Mouse (Mus musculus) intestine, embryonic 16.5 days (tissue): ENCODE measurements around the gene Tpp1. TPM values are rescaled to one million over a fixed set of nuclear protein-coding genes. Genes with fewer than 3 reads are reported as not detected.
A peak's percentile ranks its signal among the peaks of the same experiment; 100 is the strongest.

Experiments
- ATAC-seq: fragments of 200-750 bp; cut with Nextera tagmentation; 2 replicates; pipeline ENCODE4 v1.8.0; 2017; ENCODE audit warnings: moderate TSS enrichment, moderate library complexity
- H3K27ac ChIP-seq: fragments of 300-500 bp; sonication (generic); 2 replicates; pipeline ENCODE4 v1.5.1; 2014; ENCODE audit warnings: mild to moderate bottlenecking, low read length
- H3K27me3 ChIP-seq: fragments of 300-500 bp; sonication (generic); replicated peaks from 2 replicates; pipeline ENCODE4 v1.6.1; 2014; ENCODE audit warnings: low read length, control low read depth, mixed read lengths; ENCODE audit not compliant: control insufficient read depth, insufficient read depth
- H3K36me3 ChIP-seq: fragments of 300-500 bp; sonication (generic); 2 replicates; pipeline ENCODE4 v1.6.1; 2014; ENCODE audit warnings: low read length, control low read depth; ENCODE audit not compliant: control insufficient read depth, insufficient read depth
- H3K4me1 ChIP-seq: fragments of 300-500 bp; sonication (generic); 2 replicates; pipeline ENCODE4 v1.6.1; 2014; ENCODE audit warnings: low read length, control low read depth, mixed read lengths; ENCODE audit not compliant: control insufficient read depth, insufficient read depth
- H3K4me2 ChIP-seq: fragments of 300-500 bp; sonication (generic); 2 replicates; pipeline ENCODE4 v1.6.1; 2014; ENCODE audit warnings: low read depth, low read length, control low read depth
- H3K4me3 ChIP-seq: fragments of 300-500 bp; sonication (generic); 2 replicates; pipeline ENCODE4 v1.5.1; 2014; ENCODE audit warnings: mild to moderate bottlenecking, low read length
- H3K9ac ChIP-seq: fragments of 300-500 bp; sonication (generic); 2 replicates; pipeline ENCODE4 v1.6.1; 2014; ENCODE audit warnings: low read depth, low read length
- H3K9me3 ChIP-seq: fragments of 300-500 bp; sonication (generic); 2 replicates; pipeline ENCODE4 v1.6.1; 2016; ENCODE audit warnings: low read length, control low read depth; ENCODE audit not compliant: control insufficient read depth
- WGBS: fragments of 180-500 bp; shearing (Covaris S2); extraction: QIAGEN DNeasy Blood & Tissue Kit; methylation state at CpG from one replicate; pipeline ENCODE4 v1.1.7; 2014; 5-methylcytosine and 5-hydroxymethylcytosine counted together
- polyA plus RNA-seq: library from polyadenylated mRNA; unstranded; fragments of >200 nt; fragmentation: Nextera tagmentation; extraction: Ambion mirVana; gene quantifications from 2 replicates; pipeline ENCODE4 v1.2.1, GENCODE M21; 2015

Gene Tpp1
- polyA plus RNA-seq: 152 and 191 TPM in 2 replicates

DNA sequence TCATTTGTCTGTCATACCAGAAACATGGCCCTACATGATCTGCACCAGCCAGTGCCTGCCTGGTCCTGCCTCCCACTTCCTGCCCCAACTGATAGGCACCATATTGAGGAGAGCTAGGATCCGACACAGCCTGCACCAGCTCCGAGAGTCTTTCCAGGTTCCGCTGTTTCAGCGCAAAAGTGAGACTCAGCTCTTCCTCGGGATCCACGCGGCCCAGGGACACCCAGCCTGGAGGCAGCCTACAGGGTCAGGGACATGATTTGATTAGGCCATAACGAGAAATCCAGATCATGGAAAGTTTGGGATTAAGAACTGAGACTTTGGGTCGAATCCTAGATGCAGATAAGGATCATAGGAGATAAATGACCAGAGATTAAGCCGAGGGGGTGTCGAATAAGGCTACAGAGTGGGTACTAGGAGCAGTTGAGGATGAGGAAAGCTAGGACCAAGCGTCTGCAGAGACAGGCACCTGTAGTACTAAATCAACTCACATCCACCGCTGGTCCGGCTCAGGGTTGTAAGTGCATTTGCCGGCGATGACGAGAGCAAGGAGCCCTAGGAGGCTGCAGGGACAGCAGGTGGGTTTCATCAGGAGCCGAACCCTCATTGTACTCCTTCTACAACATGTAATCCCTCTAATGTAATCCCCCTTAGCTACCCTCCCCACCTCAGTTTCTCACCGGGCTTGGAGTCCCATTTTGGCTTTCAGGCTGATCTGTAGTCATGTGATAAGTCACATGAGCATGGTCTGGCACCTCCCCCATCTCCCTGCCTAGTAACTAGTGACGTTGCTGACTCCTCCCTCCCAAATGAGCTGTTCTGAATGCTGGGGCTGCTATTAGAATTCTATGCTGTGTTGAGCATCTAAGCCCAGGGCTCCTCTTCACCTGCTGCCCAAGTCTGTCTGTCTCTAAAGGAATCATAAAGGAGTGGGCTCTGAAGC is at the start of gene Tpp1:
Tpp1 (minus strand) TSS at position 745 of the 943 bp plus-strand sequence.
- Histone ChIP-seq H3K9ac (peak within 1 kb of the TSS; percentile 80), H3K4me1 (peaks cover 12% of the 10 kb centered on the region), H3K36me3 (peaks cover 8% of the 10 kb centered on the region), H3K4me3 (peak within 1 kb of the TSS; percentile 68), H3K9me3 (no peaks in the 10 kb centered on the region), H3K27ac (peak within 1 kb of the TSS; percentile 30; the same call in 1 of the 2 replicates), H3K27me3 (no peaks in the 10 kb centered on the region), H3K4me2 (peak within 1 kb of the TSS; percentile 76)
- peak; percentile 92 for ATAC-seq
- 15% methylated on average over 20 of the region's 20 CpGs for whole genome bisulfite sequencing

DNA sequence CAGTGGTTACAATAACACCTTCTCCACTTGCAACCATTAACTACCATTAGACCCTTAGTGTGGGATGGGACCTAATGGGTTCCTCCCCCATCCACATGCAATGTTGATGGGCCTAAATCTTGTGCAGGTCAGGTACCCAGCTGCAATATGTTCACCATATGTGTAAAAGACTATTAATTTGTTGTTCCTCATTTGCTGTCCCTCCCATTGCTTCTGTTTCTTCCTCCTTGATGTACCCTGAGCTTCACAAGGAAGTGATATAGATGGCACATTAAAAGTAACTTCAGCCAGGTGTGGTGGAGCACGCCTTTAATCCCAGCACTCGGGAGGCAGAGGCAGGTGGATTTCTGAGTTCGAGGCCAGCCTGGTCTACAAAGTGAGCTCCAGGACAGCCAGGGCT is 44.9 kb upstream of the Tpp1 start:
- 85% methylated on average over 3 of the region's 3 CpGs for WGBS

DNA sequence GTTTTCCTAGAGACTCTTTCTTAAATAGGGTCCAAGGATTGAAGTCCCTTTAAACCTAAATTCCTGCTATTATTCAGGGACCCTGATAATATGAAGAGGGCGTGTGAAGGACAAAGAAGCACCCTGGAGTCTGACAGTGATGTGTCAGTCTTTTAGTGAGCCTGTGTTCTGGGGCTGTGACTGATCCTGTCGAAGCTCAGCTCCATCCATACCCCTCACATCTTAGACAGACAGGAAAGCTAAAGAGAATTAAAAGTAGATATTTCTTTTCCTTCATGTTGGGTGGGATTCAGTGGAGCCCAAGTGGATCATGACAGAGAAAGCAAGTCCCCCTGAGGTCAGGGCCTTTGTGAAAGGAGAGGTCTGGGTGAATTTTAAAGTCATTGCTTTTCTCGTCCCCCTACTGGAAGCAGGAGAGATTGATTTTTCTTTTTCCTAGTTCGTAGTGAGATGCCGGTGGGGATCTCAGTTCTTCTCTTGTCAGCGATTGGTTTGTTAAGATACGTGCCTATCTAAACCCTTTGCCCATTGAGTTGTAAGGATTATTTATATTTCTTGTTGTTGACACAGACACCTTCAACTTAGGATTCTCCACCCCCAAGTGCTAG is 43.8 kb upstream of the Tpp1 start:
- Histone ChIP-seq H3K4me1 (no peaks in the 10 kb centered on the region), H3K4me2 (no peak overlapping the region), H3K27ac (no peak overlapping the region), H3K9ac (no peak overlapping the region), H3K27me3 (no peaks in the 10 kb centered on the region), H3K9me3 (no peaks in the 10 kb centered on the region), H3K36me3 (no peaks in the 10 kb centered on the region), H3K4me3 (no peak overlapping the region)
- no peak for ATAC-seq
- WGBS: 27% methylated on average over 7 of the region's 7 CpGs

More for the DNA sequence above, 44.9 kb upstream of the Tpp1 start:
- ATAC-seq: no peak
- Histone ChIP-seq H3K9ac (no peak overlapping the region), H3K4me2 (no peak overlapping the region), H3K27me3 (no peaks in the 10 kb centered on the region), H3K4me1 (no peaks in the 10 kb centered on the region), H3K36me3 (no peaks in the 10 kb centered on the region), H3K4me3 (no peak overlapping the region), H3K9me3 (no peaks in the 10 kb centered on the region), H3K27ac (no peak overlapping the region)

DNA sequence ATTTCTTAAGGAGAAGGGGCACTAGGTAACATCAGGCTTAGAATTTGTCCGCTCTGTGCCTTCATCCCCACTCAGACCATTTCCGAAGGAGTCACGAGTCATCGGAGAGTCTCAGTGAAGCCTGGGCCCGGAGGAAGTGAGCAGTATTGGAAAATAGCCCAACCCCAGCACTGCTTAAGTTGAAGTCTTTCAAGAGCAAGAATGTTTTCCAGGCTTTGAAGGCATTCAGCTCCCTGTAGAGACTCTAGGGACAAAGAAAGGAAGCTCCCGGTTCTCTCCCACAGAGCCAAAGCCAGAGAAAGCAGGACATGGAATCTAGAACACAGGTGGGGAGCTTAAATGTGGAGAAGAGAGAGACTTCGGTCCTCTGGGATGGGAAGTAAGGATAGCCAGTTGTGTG is 41.7 kb upstream of the Tpp1 start:
- ATAC-seq: no peak
- WGBS: 77% methylated on average over 7 of the region's 7 CpGs
- no peak overlapping the region for H3K9ac ChIP-seq
- H3K4me1 ChIP-seq: no peaks in the 10 kb centered on the region
- no peaks in the 10 kb centered on the region; the same call in 1 of the 2 replicates for H3K27me3 ChIP-seq
- H3K4me3 ChIP-seq: no peak overlapping the region
- no peaks in the 10 kb centered on the region for H3K36me3 ChIP-seq
- H3K4me2 ChIP-seq: no peak overlapping the region
- no peaks in the 10 kb centered on the region for H3K9me3 ChIP-seq
- no peak overlapping the region for H3K27ac ChIP-seq

DNA sequence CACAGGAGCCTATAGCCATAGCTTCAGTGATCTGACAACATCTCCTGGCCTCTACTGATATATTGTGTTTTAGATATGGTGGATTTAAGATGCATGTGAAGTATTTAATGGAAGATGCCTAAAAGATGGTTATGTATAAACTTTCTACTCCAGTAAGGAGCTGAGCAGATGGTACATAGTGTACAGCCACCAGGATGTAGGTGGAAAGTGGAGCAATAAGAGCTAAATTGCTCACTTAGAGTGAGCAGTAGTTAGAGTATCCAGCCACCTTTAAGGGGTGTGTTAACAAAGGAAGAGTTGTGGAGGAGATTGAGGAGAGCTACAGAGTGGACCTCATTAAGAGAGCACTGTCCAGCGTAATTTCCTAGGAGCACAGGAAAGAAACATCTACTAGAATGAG is 39.1 kb upstream of the Tpp1 start:
- Histone ChIP-seq H3K27me3 (no peaks in the 10 kb centered on the region; the same call in 1 of the 2 replicates), H3K27ac (no peak overlapping the region), H3K9ac (no peak overlapping the region), H3K9me3 (no peaks in the 10 kb centered on the region), H3K36me3 (no peaks in the 10 kb centered on the region), H3K4me3 (no peak overlapping the region), H3K4me2 (no peak overlapping the region), H3K4me1 (peaks cover 6% of the 10 kb centered on the region; the same call in 1 of the 2 replicates)
- WGBS: 77% methylated on average over 1 of the region's 1 CpGs
- no peak for ATAC-seq

DNA sequence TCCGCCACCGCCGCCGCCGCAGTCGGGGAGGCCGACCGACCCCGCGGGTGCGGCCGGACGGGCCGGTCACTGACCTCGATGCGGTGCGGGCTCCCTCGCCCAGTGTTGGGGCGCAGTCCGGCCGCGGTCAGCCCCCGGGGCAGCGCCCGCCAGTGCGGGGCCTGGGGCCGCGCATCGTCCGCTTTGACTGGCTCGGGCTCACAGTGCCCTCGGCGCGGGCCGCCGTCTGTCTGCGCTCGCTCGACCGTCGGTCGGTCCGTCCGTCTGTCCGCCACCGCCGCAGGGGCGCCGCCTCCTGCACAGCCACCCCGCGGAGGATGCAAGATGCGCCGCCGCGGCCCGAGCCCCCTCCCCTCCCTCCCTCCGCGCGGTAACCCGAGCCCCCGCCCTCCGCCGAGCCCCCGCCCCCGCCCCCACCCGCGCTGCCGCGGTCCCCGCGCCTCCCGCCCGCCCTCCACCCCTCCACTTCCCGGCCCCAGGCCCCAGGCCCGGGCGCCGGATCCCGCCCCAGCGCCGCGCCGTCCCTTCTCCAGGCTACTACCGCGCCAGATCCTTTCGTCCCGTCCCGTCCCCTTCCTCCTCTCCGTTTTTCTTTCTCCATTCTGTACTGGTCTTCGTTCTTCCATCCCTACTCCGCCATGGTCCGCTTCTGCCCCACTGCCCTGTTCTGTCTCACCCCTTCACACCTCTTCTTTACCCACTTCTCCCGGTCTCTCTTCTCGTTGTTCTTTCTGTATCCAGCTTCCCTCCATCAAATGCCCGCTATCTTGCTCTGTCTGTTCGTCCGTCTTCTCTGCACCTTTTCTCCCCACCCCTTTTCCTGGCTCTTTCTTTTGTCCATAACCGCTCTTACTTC is 35.5 kb upstream of the Tpp1 start, which contains the start of gene Dchs1:
Dchs1 (minus strand) TSS at position 370 of the 856 bp plus-strand sequence.
- peak; percentile 77 for ATAC-seq
- Histone ChIP-seq H3K4me3 (peak within 1 kb of the TSS; percentile 72), H3K4me2 (peak within 1 kb of the TSS; percentile 69), H3K4me1 (peaks cover 20% of the 10 kb centered on the region; the same call in 1 of the 2 replicates), H3K36me3 (no peaks in the 10 kb centered on the region), H3K27me3 (no peaks in the 10 kb centered on the region; the same call in 1 of the 2 replicates), H3K27ac (peak within 1 kb of the TSS; percentile 78), H3K9me3 (no peaks in the 10 kb centered on the region), H3K9ac (peak within 1 kb of the TSS; percentile 85)
- under 1% methylated on average over 51 of the region's 97 CpGs for WGBS

DNA sequence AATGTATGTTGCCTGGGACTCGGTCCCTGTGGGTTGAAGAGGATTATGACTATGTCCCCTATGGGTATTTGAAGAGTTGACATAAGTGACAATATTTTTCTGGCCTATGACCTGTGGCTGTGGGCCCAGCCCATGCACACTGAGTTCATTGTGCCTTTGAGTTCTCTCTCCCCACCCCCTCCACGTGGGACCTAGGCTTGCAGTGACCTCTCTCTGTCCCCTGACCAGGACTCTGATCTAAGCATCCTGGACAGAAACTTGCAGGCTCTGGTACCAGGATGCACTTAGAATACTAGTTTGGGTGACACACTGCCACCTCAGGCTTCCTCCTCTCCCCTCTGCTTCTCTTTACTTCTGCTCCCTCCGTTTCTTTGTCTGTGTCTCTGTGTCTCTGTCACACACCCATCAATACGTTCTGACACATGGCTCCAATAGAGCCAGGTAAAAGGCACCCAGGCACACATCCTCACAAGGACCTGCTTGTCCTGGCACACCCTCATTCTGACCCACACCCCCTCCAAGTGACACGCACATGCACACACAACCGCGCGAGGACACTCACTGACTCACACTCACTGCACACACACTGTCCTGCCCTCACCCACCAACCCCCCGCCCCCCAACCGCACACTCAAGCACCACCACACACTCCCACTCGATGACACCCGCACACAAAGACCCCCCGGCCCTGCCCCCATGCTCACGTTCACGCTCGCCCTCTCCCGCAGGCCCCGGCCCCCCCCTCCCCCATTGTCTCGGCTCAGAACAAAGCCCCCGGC is 34.7 kb upstream of the Tpp1 start:
- Histone ChIP-seq H3K4me1 (peaks cover 20% of the 10 kb centered on the region; the same call in 1 of the 2 replicates), H3K4me2 (peak overlapping the region; percentile 69), H3K27me3 (no peaks in the 10 kb centered on the region; the same call in 1 of the 2 replicates), H3K36me3 (no peaks in the 10 kb centered on the region), H3K4me3 (peak overlapping the region; percentile 72), H3K27ac (peak overlapping the region; percentile 78), H3K9me3 (no peaks in the 10 kb centered on the region), H3K9ac (peak overlapping the region; percentile 85)
- 6% methylated on average over 19 of the region's 20 CpGs for WGBS
- peak; percentile 60 for ATAC-seq

DNA sequence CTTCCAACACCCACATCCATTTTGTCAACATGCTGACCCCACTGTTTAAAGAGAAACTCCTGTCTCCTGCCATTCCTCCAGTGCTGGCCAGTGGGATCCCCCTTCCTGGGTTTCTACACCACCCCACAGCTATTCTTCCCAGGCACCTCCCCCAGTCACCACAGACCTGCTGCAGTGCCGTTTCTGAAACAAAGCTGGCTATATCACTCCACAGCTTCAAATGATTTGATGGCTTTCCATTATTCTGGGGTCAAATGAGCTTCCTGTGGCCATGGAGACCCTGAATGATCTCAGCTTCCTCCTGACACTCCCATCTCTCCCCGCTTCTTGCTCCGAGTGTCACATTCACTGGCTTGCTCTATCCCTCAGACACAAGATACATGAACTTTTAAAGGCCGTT is 32.5 kb upstream of the Tpp1 start:
- H3K4me2 ChIP-seq: no peak overlapping the region
- H3K4me3 ChIP-seq: no peak overlapping the region
- H3K27ac ChIP-seq: no peak overlapping the region
- H3K36me3 ChIP-seq: no peaks in the 10 kb centered on the region
- WGBS: 33% methylated on average over 4 of the region's 4 CpGs
- H3K9ac ChIP-seq: no peak overlapping the region
- peaks cover 20% of the 10 kb centered on the region; the same call in 1 of the 2 replicates for H3K4me1 ChIP-seq
- no peaks in the 10 kb centered on the region; the same call in 1 of the 2 replicates for H3K27me3 ChIP-seq
- ATAC-seq: no peak
- H3K9me3 ChIP-seq: no peaks in the 10 kb centered on the region
